Mouse (Mus musculus) lung, embryonic 14.5 days (tissue): ENCODE data around the gene Edar. TPM values are rescaled to one million over a fixed set of nuclear protein-coding genes. Genes with fewer than 3 reads are reported as not detected.

ENCODE experiments used
- ATAC-seq: fragments of 200-750 bp; cut with Nextera tagmentation; 2 replicates; pipeline ENCODE4 v1.8.0; 2017; ENCODE audit warnings: mild to moderate bottlenecking, moderate TSS enrichment, moderate library complexity; ENCODE audit not compliant: insufficient read depth
- DNase-seq: peaks from one replicate; pipeline ENCODE4 v3.0.0-alpha.2; 2015
- H3K27ac ChIP-seq: fragments of 300-500 bp; sonication (generic); 2 replicates; pipeline ENCODE4 v1.5.1; 2014; ENCODE audit warnings: low read depth, mild to moderate bottlenecking, moderate library complexity
- H3K27me3 ChIP-seq: fragments of 300-500 bp; sonication (generic); 2 replicates; pipeline ENCODE4 v1.6.1; 2014; ENCODE audit warnings: low read length, control low read depth; ENCODE audit not compliant: insufficient read depth
- H3K36me3 ChIP-seq: fragments of 300-500 bp; sonication (generic); 2 replicates; pipeline ENCODE4 v1.6.1; 2014; ENCODE audit warnings: control low read depth; ENCODE audit not compliant: insufficient read depth
- H3K4me1 ChIP-seq: fragments of 300-500 bp; sonication (generic); 2 replicates; pipeline ENCODE4 v1.6.1; 2014; ENCODE audit warnings: antibody characterized with exemption, control low read depth; ENCODE audit not compliant: insufficient read depth
- H3K4me2 ChIP-seq: fragments of 300-500 bp; sonication (generic); 2 replicates; pipeline ENCODE4 v1.6.1; 2014; ENCODE audit warnings: mild to moderate bottlenecking
- H3K4me3 ChIP-seq: fragments of 300-500 bp; sonication (generic); 2 replicates; pipeline ENCODE4 v1.5.1; 2014; ENCODE audit warnings: low read depth, low read length
- H3K9ac ChIP-seq: fragments of 300-500 bp; sonication (generic); 2 replicates; pipeline ENCODE4 v1.6.1; 2014
- H3K9me3 ChIP-seq: fragments of 300-500 bp; sonication (generic); 2 replicates; pipeline ENCODE4 v1.6.1; 2016; ENCODE audit warnings: low read depth, low read length, control low read depth
- CTCF ChIP-seq: IDR thresholded peaks from 2 replicates; pipeline ENCODE4 v1.5.1; 2016; ENCODE audit warnings: antibody characterized with exemption, low read depth
- WGBS: fragments of 180-500 bp; shearing (Covaris S2); extraction: QIAGEN DNeasy Blood & Tissue Kit; methylation state at CpG from one replicate; pipeline ENCODE4 v1.1.7; 2014; 5-methylcytosine and 5-hydroxymethylcytosine counted together
- polyA plus RNA-seq: library from polyadenylated mRNA; unstranded; fragments of >200 nt; fragmentation: Nextera tagmentation; extraction: Ambion mirVana; gene quantifications from 2 replicates; pipeline ENCODE4 v1.2.1, GENCODE M21; 2014

The Edar gene
- polyA plus RNA-seq, 1 experiment from 2014 or later = 0.36 TPM

GRCm38 (mm10) chr10:58604779-58605178, 70.7 kb downstream of the Edar start:
- no peaks in the 10 kb centered on the region for H3K27me3 ChIP-seq
- no peaks in the 10 kb centered on the region for H3K9me3 ChIP-seq
- H3K4me2 ChIP-seq = no peak overlapping the region
- H3K36me3 ChIP-seq = no peaks in the 10 kb centered on the region
- DNase-seq (peak; percentile 64), ATAC-seq (peak; percentile 54; the same call in 1 of the 2 replicates)
- no peak for TF ChIP-seq CTCF
- 50% methylated on average over 2 of the region's 2 CpGs for WGBS
- H3K4me1 ChIP-seq = no peaks in the 10 kb centered on the region
- H3K9ac ChIP-seq = no peak overlapping the region
- H3K4me3 ChIP-seq = no peak overlapping the region
- H3K27ac ChIP-seq = no peak overlapping the region

GRCm38 (mm10) chr10:58601946-58602345, 73.5 kb downstream of the Edar start:
- DNase-seq (no peak), ATAC-seq (no peak)
- H3K36me3 ChIP-seq = no peaks in the 10 kb centered on the region
- no peak overlapping the region for H3K4me2 ChIP-seq
- no peak overlapping the region for H3K9ac ChIP-seq
- 74% methylated on average over 7 of the region's 7 CpGs for WGBS
- no peak overlapping the region for H3K4me3 ChIP-seq
- no peaks in the 10 kb centered on the region for H3K9me3 ChIP-seq
- no peaks in the 10 kb centered on the region for H3K4me1 ChIP-seq
- TF ChIP-seq CTCF = no peak
- H3K27me3 ChIP-seq = no peaks in the 10 kb centered on the region
- no peak overlapping the region for H3K27ac ChIP-seq

- no peak for TF ChIP-seq CTCF
- Histone ChIP-seq H3K4me1 (no peaks in the 10 kb centered on the region), H3K36me3 (no peaks in the 10 kb centered on the region), H3K4me2 (no peak overlapping the region), H3K27me3 (no peaks in the 10 kb centered on the region), H3K9ac (no peak overlapping the region), H3K4me3 (no peak overlapping the region), H3K9me3 (no peaks in the 10 kb centered on the region), H3K27ac (no peak overlapping the region)
- ATAC-seq = no peak
- DNase-seq = peak; percentile 11
- 48% methylated on average over 6 of the region's 6 CpGs for WGBS
Measured at GRCm38 (mm10) chr10:58601431-58601901, 74.0 kb downstream of the Edar start.

GRCm38 (mm10) chr10:58600983-58601382, 74.5 kb downstream of the Edar start:
- Histone ChIP-seq H3K27me3 (no peaks in the 10 kb centered on the region), H3K4me2 (no peak overlapping the region), H3K4me1 (no peaks in the 10 kb centered on the region), H3K9me3 (no peaks in the 10 kb centered on the region), H3K9ac (no peak overlapping the region), H3K27ac (no peak overlapping the region), H3K4me3 (no peak overlapping the region), H3K36me3 (no peaks in the 10 kb centered on the region)
- no peak for DNase-seq
- ATAC-seq = no peak
- TF ChIP-seq CTCF = no peak
- 30% methylated on average over 5 of the region's 5 CpGs for WGBS

GRCm38 (mm10) chr10:58600151-58600550, 75.3 kb downstream of the Edar start:
- Histone ChIP-seq H3K9me3 (no peaks in the 10 kb centered on the region), H3K27ac (no peak overlapping the region), H3K4me2 (no peak overlapping the region), H3K36me3 (no peaks in the 10 kb centered on the region), H3K27me3 (no peaks in the 10 kb centered on the region), H3K4me3 (no peak overlapping the region), H3K4me1 (no peaks in the 10 kb centered on the region), H3K9ac (no peak overlapping the region)
- no peak for TF ChIP-seq CTCF
- DNase-seq = no peak
- ATAC-seq = no peak
- WGBS = 83% methylated on average over 5 of the region's 5 CpGs

GRCm38 (mm10) chr10:58595821-58596220, 79.6 kb downstream of the Edar start:
- H3K27ac ChIP-seq = no peak overlapping the region
- DNase-seq = no peak
- H3K4me2 ChIP-seq = no peak overlapping the region
- H3K4me3 ChIP-seq = no peak overlapping the region
- no peaks in the 10 kb centered on the region for H3K4me1 ChIP-seq
- H3K27me3 ChIP-seq = no peaks in the 10 kb centered on the region
- H3K9ac ChIP-seq = no peak overlapping the region
- 63% methylated on average over 5 of the region's 5 CpGs for WGBS
- H3K36me3 ChIP-seq = no peaks in the 10 kb centered on the region
- no peak for ATAC-seq
- TF ChIP-seq CTCF = no peak
- no peaks in the 10 kb centered on the region for H3K9me3 ChIP-seq

- Histone ChIP-seq H3K9ac (no peak overlapping the region), H3K9me3 (no peaks in the 10 kb centered on the region), H3K4me3 (no peak overlapping the region), H3K27me3 (no peaks in the 10 kb centered on the region), H3K36me3 (no peaks in the 10 kb centered on the region), H3K27ac (no peak overlapping the region), H3K4me1 (no peaks in the 10 kb centered on the region), H3K4me2 (no peak overlapping the region)
- ATAC-seq = no peak
- DNase-seq = no peak
- no peak for TF ChIP-seq CTCF
- 90% methylated on average over 3 of the region's 3 CpGs for WGBS
Measured at GRCm38 (mm10) chr10:58595197-58595596, 80.3 kb downstream of the Edar start.

GRCm38 (mm10) chr10:58594486-58594885, 81.0 kb downstream of the Edar start:
- WGBS = 70% methylated on average over 3 of the region's 3 CpGs
- Histone ChIP-seq H3K27me3 (no peaks in the 10 kb centered on the region), H3K4me2 (no peak overlapping the region), H3K9ac (no peak overlapping the region), H3K27ac (no peak overlapping the region), H3K36me3 (no peaks in the 10 kb centered on the region), H3K4me3 (no peak overlapping the region), H3K4me1 (no peaks in the 10 kb centered on the region), H3K9me3 (no peaks in the 10 kb centered on the region)
- no peak for ATAC-seq
- DNase-seq = no peak
- TF ChIP-seq CTCF = no peak
